Mouse (Mus musculus) heart, adult 10 weeks (tissue): Measurements from ENCODE around the gene Zfp958. TPM values are rescaled to one million over a fixed set of nuclear protein-coding genes. Genes with fewer than 3 reads are reported as not detected.

Experiments
- polyA plus RNA-seq: library from polyadenylated mRNA; stranded (reverse); fragments of 350-450 nt; fragmentation: Illumina TruSeq; extraction: RNeasy Lipid Tissue Mini Kit (QIAGEN cat#74804); gene quantifications from one replicate; pipeline ENCODE4 v1.2.3, GENCODE M21; 2014; ENCODE audit warnings: low read depth, low replicate concordance

The Zfp958 gene
- 9.6 TPM for polyA plus RNA-seq

DNA sequence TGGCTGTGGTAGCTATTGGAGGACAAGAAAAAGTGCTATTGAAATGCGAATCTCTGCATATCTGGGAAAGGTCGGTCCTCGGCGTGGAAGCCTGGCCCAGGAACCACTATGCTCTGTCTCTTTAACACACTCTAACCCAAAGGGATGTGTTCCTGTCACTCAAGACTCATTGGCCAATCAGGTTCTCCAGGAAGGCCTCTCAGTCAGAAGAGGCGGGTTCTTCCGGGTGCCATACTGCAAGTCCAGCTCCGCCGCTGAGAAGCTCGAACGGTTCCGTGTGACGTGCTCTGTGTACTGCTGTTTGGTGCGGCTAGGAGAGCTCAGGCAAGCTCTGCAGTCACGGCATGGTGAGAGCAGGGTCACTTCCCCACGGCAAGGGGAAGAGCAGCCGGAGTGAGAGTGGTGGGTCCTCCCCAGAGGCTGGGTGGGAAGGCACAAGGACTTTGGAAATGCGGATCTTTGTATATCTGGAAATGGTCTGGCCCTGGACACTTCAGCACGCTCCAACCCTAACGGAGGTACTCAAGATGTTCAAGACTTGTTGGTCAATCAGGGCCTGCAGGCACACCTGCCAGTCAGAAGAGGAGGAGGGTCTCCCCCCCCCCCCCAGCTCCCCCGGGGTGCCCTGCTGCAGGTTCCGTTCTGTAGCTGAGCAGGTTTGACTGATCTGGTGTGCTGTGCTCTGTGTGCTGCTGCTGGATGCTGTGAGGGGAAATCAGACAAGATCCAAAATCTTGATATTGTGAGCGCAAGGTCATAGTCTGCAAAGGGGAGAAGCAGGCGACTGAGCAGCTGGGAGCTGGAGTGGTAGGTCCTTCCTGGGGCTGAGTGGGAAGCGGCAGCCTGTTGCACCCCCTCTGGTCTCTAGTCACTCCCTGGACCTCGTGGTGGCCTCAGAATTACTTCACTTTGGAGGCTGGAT is at the start of gene Zfp958:
Gene Zfp958, plus strand, starts transcription at position 236 of the 922 bp plus-strand sequence.

Other genes with a start within 250 kb of the Zfp958 start
- gene Cers4, start 120.1 kb upstream of the Zfp958 start, polyA plus RNA-seq: 44.7 TPM
- gene Shcbp1, start 166.4 kb downstream of the Zfp958 start, polyA plus RNA-seq: 0.47 TPM